Mouse (Mus musculus) cerebellum, postnatal 14 days (tissue): ENCODE results near the gene Eya2.

Source experiments
- DNase-seq, 2 experiments: peaks; one replicate each; pipeline ENCODE4 v3.0.0; 2021; ENCODE audit warnings: mixed read lengths in 2 of 2

Gene Eya2

DNA sequence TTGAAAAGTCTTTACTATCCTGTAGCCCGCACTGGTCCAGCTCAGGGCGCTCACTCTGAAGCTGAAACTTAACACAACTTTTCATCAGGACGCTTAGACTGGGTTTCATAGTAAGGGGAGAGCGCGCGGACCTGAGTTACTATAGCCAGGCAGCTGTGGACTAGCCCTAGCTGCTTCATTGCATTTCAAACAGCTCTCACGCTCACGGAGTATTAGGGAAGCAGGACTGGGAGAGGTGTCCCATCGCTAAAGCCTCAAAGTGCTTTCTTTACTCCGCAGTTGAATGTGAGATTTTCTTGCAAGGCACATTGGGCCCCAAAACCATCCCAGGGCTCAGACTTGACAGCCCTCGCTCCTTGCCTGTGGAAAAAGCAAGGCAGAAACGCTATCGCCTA, 841 bp downstream of the Eya2 start:
- DNase-seq: no peak

DNA sequence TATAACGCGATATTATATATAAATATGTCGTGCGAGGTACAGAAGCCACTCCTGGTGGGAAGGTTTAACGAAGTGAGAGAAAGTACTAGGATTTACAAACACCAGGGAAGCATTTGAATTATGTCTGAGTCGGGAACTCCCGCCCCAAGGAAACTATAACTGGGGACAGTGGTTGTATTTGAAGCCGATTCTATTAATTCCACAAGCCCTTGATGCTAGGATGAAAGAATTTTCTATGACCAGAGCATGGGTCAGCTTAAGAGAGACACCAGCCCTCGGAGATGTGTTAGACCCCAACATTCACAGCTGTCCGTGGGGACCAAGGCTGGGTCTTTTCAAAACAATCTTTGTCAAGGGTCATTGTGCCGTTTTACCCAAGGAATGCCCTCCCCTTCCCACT, 1.3 kb downstream of the Eya2 start:
- DNase-seq: no peak

DNA sequence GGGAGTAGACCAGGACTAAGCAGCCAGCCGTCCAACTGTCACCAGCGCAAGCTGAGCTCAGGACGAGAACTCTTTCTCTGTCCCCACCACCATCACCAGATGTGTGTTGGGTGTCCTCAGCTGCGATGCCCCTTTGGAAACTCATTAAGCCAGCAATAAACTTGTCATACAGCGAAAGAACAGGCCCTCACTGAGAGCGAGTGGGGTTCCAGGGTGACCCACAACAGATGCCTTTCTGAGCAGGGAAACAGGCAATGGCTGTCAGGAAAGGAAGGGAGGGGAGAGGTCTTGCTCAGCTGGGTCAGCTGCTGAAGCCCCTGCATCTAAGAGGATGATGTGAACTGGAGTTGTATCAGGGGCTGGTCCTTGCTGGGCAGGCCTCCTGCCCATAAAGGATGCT, 2.7 kb downstream of the Eya2 start:
- no peak for DNase-seq

DNA sequence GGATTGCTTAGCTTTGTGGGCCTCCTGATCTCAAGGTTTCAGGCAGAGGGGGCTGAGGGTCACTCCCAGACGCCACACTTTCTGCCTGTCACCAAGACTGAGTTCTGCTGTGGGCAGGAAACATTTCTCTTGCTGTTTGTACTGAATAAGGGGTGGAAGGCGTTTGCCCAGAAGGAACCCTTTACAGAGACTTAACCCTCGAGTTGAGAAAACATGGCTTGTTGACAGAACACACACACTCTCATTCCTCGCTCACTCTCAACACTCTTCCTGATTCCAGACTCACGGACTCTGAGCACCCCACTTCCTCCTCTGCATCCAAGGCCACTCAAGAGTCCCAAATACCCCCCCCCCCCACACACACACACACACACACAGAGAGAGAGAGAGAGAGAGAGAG, 3.3 kb downstream of the Eya2 start:
- DNase-seq: no peak

DNA sequence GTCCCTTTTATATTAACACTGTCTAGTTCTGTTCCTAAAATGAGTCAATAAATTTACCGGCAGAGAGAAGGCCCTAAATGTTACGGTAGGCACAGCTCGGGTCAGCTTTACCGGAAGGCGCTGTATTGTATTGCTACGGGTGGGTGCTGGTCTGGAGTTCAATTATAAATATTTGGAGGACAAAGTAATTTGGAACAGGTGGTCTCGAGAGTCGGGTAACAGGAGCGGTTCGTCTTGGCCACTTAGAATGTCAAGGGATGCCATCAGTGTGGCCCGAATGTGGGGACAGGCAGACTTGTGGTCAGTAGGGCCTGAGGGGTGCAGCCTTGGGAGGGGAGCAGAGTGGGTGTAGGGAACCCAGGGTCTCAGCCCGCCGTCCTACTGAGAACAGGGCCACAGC, 4.7 kb downstream of the Eya2 start:
- DNase-seq: no peak

DNA sequence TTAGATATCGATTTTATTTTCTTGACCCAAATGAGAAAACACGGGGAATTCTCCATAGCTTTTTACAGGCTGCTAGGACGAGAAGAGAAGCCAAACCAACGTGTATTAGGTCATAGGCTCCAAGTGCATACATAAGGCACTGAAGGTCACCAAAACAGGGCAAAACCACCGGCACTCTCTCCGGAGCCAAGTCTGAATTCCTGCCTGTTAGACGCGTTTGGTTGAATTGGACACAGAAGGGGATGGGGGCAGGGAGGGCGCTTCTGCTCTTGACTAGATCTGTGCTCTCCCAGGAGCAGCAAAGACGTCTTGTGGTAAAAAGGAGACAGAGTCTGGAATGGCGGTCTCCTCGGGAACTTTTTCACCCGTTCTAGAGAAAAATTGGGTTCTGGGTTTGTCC, 6.1 kb downstream of the Eya2 start:
- DNase-seq: no peak

DNA sequence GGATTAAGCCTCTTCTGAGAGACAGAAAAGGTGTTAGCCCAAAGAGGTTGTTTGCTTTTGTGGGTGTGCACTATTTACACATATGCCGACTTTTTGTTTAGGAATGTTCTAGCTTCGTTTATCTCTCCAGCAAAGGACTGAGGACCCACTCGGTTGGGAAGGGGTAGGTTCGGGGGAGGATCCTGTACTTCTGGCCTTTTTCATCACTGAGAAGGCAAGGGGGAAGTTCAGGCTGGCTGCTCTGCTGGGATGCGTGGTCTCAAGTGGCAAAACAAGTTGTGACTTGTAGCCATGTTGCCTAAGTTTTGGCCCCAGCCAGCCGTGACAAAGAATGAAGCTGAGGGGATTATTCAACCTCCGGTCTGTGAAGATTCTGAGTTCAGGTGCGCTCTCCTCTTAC, 6.8 kb downstream of the Eya2 start:
- DNase-seq: no peak

DNA sequence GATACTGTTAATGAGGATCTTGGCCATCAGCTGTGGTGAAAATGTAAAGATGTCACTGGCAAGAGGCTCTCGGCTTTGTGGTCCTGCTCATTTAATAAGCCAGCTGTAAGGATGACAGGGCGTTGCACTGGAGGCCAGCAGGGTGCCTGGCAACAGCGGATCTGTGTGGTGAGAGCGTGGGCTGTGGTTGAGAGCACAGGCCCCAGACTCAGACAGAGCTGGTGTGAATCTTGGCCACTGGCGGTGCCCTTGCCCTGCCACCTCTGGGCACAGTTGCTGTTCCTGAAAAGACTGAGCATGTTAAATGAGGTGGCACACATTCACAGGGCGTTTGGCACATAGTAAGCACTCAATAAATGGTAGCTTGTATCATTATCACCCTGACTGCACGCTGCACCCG, 8.9 kb downstream of the Eya2 start:
- DNase-seq: no peak

DNA sequence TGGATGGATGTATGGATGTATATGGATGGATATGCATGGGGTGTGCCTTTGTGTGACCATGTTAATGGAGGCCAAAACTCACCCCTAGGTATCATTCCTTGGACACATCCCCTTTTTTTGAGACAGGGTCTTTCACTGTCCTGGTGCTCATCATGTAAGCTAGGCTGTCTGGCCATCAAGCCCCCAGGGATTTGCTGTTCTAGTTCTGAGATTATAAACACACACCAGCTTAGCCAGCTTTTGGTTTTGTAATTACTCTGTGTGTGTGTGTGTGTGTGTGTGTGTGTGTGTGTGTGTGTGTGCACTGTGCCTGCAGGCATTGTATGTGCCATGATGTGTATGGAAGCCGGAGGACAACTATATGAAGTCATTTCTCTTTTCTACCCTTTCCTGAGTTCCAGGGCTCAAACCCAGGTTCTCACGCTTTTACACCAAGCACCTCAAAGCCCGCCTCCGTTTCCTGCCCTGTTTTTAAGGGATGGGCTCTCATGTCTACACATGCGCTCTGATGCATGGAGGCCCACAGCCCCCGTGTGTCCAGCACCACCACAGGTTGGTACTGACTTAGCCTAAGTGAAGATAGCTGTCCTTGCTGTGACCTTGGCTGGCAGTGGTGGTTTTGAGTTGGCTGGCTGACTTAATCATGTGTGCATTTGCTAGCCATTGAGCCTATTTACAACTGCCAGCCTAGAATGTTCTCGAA, 16.9 kb downstream of the Eya2 start:
- DNase-seq: no peak

DNA sequence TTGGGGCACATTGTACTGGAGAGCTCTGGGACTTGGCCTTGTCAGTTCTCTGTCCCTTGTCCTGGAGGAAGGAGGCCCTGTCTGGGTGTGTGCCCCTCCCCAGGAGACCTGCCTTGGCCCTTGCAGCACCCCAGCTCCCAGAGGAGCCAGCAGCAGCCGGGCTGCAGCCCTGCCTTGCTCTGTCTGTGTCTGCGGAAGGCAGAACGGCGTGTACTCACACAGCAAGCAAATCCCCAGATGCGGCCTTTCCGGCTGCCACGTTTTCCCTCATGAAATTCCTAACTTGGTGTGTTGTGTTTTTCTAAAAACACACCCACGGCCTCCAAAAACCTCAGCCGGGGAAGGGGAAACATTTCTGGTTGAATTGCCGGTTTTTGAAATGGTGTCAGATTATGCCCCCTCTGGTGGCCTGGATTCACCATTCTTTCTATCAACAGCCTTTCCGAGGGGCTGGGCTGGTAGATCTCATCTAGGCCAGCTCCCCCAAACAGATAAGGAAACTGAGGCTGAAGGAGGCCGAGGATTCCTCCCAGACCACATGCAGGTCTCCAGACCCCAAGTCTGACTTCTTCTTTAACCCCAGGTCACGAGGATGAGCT, 19.0 kb downstream of the Eya2 start:
- no peak for DNase-seq

DNA sequence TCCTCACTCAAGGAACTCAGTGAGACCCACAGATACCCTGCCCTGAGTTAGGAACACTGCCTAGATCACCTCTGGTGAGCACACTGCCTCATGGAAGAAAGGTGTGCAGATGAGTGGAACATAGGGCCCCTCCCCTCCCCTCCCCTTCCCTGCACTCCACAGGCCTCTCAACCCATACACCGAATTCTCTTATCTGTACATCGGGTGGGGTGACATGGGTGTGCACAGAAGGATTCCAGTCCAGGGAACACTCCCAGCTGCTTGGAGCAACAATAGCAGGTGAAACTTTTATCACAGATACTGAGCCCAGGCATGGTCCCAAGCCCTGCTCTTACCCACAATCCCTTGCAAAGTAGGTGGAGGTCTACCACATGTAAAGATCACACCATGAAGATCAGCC, 26.7 kb downstream of the Eya2 start:
- no peak for DNase-seq

DNA sequence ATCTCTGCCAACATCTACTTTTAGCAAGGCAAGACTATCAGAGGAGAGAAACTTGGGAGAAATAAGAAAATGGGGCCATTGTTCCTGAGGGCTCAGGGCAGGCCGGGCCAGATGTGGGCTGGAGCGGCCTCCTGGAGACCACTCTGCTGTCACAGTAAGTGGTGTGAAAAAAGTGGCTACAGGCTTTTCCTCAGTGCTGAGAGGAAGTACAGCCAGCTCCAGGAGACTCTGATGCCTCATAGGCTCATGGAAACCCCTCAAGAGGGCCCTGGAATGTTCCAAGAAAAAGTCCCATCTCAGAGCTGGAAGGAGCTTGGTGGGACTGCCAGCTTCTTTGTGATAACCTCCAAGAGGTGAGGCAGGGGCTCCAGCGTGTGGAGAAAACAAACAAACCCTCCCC, 27.8 kb downstream of the Eya2 start:
- no peak for DNase-seq

DNA sequence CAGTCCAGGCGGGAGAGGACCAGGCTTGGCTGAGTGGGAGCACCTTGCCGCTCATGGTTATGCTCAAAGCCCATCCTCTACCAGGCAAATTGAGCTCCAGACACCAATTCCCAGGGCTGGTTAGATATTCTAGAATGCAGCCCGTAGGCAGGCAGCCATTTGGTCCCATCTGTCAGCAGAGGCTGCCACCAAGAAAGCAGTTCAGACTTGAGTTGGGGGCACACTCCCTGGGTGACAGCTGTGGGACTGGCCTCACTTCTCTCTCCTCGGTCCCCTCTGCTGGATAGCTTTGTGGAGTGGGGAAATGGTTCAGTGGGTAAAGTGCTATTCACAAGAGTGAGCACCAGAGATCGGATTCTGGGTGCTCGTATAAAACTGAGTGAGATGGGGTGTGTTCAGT, 32.0 kb downstream of the Eya2 start:
- peak in 1 of 2 experiments; percentile 43 for DNase-seq

DNA sequence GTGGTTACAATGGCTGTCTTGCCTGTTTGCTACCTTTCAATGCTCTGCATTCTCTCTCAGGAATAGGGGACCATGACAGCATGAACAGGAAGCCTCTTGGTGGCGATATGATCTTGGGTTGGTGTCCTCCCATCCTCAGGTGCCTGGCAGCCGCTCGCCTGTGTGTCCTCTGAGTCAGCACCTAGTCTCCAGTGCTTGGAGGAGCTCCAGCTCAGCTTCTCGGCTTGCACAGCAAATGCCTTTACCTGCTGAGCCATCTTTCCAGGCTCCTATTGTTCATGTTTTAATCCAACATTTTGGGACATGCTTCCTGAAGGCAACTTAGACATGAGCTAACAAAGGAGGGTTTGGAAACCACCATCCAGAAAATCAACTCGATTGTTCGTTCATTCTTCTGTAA, 33.1 kb downstream of the Eya2 start:
- DNase-seq: peak; percentile 82 to 83

DNA sequence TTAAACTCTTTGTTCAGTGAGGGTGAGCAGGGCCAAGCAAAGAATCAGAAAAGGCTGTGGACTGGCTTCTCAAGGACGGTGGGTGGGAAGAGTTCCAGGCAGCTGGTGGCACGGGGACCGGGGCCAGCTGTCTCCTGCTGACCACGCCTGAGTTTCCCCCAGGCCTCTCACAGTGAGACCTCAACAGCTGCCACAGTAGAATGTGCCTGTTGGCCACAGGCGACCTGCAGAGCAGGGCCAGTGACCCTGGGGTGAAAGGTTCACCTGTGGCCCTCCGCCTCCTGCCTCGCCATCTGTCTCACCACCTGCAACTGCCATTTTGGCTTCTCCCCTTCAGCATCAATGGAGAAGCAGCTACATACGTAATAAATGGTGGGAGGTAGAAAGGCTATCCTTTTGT, 35.1 kb downstream of the Eya2 start:
- peak; percentile 71 to 74 for DNase-seq

DNA sequence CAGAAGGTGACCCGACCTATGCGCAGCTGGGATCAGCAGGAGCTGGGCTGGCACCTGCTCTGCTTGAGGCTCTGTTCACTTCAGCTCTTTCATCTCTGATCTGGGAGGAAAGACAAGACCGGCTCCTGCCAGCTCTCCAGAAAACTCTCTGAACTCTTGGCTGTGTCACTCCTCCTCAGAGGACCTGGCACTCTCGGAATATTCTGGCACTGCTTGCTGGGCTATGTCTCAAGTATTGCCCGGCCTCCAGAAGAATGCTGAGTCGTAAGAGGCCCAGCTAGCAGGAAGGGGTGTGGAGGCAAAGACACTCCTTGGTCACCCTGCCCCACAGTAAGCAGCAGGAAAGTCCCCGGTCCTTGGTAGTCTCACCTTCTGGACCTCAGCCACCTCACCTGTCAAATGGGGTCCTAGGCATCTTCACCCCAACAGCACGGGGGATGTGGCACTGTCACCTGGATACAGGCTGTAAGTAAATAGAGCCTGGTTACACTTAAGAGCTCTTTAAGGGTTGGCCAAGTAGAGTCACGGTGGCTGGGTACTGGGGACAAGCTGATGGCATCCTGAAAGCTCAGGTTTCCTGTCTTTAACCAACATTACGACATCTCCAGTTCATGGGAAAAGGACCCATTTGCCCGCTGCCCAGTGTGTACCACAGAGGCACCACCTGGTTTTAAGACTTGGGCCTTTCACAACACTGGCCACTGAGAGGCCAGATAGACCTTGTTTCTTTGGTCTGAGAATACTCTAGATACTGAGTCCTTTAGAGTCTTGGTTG, 38.4 kb downstream of the Eya2 start:
- peak; percentile 64 to 75 for DNase-seq

DNA sequence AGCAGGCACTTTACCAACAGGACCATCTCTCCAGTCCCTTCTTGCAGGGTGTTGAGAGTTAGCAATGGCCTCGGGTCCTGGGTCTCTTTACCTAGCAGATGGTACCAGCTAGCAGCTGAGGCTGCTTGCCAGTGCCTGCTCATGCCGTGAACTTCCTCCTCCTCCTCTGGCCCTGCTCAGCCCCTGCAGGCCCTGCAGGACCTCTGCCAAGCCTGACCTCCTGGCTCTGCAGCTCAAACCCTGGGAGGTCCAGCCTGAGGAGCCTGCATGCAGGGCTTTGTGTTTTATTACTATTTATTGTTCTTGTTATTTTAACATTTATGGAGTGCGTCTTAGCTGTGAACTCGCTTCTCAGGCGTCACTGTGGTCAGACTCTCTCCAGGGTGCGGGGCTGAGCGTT, 39.6 kb downstream of the Eya2 start:
- peak; percentile 79 to 89 for DNase-seq

DNA sequence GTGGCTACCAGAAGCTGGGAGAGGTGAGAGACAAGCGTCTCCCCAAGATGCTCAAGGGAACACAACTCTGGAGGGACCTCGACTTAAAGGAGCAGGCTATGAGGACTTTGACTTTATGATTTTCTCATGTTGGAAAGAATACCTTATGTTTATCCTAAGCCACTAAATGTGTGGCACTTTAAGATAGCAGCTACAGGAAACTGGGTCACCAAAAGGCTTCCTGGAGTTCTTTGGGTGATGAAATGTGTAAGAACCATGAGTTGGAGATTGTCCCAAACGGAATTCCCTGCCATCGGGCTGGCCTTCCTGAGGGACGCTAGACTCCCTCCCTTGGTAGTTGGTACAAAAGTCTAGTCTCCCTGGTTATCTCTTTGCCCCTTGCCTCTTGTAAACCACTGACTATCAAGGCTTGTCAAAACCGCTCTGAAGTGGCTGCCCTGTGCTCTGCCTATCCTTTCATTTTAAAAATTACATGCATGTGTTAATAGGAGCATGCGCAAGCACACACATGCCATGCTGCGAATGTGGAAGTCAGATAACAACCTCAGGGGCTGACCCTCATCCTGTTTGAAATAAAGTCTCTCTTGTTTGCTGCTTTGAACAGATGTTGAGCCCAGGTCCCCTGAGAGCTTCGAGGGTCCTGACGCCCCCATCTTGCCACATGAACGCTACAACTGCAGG, 44.4 kb downstream of the Eya2 start:
- no peak for DNase-seq

DNA sequence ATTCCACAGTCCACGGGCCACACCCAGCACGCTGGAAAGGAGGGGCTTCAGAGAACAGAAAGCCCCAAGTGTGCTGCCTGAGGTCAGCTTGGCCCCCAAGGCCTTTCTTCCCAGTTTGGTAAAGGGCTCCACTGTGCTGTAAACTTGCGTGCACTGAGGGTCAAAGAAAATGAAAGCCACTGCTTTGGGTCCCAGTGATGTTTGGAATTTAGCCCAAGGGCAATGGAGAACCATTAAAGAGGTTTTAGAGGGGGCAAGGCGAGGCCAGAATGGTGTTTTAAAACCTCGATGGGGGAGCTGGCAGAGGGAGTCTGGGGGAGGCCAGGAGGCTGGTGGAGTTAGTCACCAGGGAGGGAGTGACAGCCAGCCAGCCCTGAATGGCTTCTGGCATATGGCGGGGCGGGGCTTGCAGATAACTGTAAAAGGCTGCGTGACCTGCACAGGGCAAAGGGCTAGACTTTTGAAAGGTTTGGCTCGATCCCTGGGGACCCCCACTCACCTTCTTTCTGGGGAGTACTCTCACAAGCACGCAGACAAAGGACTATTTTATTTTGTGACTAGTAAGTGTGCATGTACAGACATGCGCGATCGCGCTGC, 47.2 kb downstream of the Eya2 start:
- peak; percentile 53 to 72 for DNase-seq

DNA sequence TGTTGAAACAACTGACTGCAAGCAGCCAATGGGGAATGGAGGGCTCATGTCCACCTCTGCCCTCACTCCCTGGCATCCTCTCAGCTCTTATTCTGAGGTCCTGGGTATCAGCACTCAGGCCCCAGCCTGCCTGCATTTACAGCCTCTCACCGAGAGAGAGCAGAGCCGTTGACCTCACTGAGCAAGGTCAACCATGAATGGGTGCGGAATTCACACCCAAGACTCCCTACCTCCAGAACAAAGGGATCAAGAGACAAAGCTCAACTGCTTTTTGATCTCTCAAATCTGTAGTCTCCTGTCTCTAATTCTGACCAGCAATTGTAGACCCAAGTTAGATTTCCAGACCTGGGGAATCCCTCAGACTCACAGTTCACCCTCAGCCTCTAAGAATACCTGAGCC, 48.8 kb downstream of the Eya2 start:
- DNase-seq: no peak

DNA sequence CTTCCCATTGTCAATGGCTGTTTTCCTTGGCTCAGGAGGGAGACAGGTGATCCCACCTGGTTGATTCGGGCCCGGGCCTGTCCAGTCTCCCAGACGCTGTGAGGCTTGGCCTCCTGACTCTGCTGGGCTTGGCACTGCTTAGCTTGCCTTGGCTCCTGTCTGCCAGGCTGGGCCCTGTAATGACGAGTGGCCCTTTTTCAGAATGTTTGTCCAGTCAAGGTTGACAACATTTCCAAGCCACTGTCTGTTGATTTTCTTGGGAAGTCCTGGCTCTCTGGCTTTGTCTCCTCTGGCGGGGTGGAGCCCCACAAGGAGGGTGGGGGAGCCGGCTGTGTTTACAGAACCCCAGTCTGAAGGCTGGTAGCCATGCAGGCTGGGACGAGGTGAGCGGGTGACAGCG, 49.2 kb downstream of the Eya2 start:
- peak; percentile 48 to 64 for DNase-seq

DNA sequence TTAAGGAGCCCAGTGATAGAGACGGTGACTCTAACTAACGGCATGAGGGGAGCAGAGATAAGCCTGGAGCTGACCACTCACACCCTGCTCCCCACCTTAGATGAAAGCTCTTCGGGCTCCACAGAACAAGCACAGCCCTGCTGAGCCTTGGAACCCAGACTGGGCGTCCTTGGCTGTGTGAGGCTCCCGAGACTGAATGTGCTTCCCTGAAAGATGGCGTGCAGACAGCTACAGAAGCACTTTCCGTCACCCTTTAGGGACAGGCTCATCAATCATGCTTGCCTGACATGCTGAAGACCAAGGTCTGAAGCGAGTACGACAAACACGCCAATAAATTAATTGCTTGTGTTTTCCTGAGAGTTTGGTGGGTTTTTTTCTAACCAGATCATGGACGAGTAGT, 56.2 kb downstream of the Eya2 start:
- DNase-seq: no peak

DNA sequence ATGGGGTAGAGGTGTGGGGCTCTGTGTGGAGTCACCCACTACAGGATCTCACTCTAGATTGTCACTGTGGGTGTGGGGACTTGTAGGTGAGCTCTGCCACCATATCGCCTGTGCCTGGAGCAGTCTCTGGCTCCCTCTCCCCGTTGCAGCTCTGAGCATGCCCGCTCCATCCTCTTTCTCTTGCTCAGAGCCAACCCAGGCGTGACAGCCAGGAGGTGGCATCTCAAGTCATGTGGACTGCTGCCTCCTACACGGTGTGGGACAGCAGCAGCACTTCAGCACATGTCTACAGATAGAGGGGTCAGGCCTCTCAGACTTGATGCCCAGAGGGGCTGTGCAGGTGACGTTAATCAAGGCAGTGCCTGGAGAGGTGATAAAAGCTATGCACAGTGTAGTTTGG, 57.4 kb downstream of the Eya2 start:
- DNase-seq: peak in 1 of 2 experiments; percentile 44
